Mouse (Mus musculus): ENCODE measurements around the gene Ica1.

DNA sequence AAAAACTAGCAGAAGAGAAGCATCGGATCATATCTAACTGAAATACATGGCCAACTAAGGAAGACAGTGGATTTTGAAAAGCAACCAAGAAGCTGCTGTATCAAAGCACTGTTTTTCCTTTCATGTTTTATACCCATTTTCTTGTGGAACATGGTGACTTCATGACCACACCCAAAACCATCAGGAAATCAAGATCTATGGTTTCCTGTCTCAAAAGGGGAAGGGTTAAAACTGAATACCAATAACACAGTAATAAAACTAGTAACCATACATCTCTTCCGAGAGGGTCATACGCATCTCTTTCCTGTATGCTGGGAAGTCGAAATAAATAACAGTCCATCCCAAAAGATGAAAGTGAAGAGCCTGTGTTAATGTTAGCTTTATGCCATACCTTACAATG, 145.6 kb downstream of the Ica1 start:
- TF ChIP-seq POLR2A (IDR thresholded peaks at IDR 0.05; ENCODE audit: extremely low read depth, insufficient read depth, low read length) (no peak), CTCF (IDR thresholded peaks at IDR 0.05; ENCODE audit: extremely low read depth, insufficient read depth, low read length) (no peak)
